Mouse (Mus musculus): ENCODE results near the gene Agbl1.

GRCm38 (mm10) chr7:76392296-76392940, 162.7 kb downstream of the Agbl1 start:
- TF ChIP-seq USF1 (IDR thresholded peaks at IDR 0.05; ENCODE audit: low read depth, low read length), result no peak
- no peak for TF ChIP-seq EP300 (IDR thresholded peaks at IDR 0.05; ENCODE audit: low read length)
- no peak for TF ChIP-seq ETS1 (conservative IDR thresholded peaks at IDR 0.05; ENCODE audit: low read depth, low read length)
- no peak for TF ChIP-seq GABPA (IDR thresholded peaks at IDR 0.05; ENCODE audit: insufficient replicate concordance, low read depth, low read length)
- TF ChIP-seq POLR2A (IDR thresholded peaks at IDR 0.05; ENCODE audit: low read depth, low read length), result no peak
- TF ChIP-seq TCF12 (IDR thresholded peaks at IDR 0.05; ENCODE audit: low read depth, low read length), result no peak

All from CH12.LX (cell line).